Mouse (Mus musculus): ENCODE data around the gene Fam189b. TPM values are rescaled to one million over a fixed set of nuclear protein-coding genes. Genes with fewer than 3 reads are reported as not detected.

Fam189b gene
- total and polyA plus RNA-seq, 2 experiments = 0.09 to 4.1 TPM

GRCm38 (mm10) chr3:89231345-89231744 lies 48.4 kb downstream of the Fam189b start:
- Histone ChIP-seq H3K9ac (ENCODE audit: low read depth, low read length) (no peak overlapping the region), H3K4me1 (ENCODE audit: control insufficient read depth, insufficient read depth, low read length) (peaks cover 3% of the 10 kb centered on the region; the same call in 1 of the 2 replicates), H3K27ac (replicated peaks; ENCODE audit: insufficient read depth, low read depth, low read length) (no peak overlapping the region), H3K36me3 (ENCODE audit: control insufficient read depth, insufficient read depth, low read length) (no peaks in the 10 kb centered on the region), H3K27me3 (ENCODE audit: control insufficient read depth, insufficient read depth, low read length) (0 out of 2 replicates have a peak, but pooled peaks cover 2% of the 10 kb centered on the region), H3K4me3 (ENCODE audit: insufficient read depth, low read depth, low read length) (no peak overlapping the region), H3K79me2 (ENCODE audit: control insufficient read depth, insufficient read depth, low read length) (no peaks in the 10 kb centered on the region)
- WGBS = 67% methylated on average over 7 of the region's 7 CpGs
- TF ChIP-seq CTCF (IDR thresholded peaks at IDR 0.05; ENCODE audit: low read depth, low read length) (no peak), POLR2A (IDR thresholded peaks at IDR 0.05; ENCODE audit: extremely low read depth, insufficient read depth, low read length) (no peak)
- DNase-seq (ENCODE audit: extremely low read depth, low read depth, low spot score) = no peak

GRCm38 (mm10) chr3:89231772-89232275 lies 48.9 kb downstream of the Fam189b start:
- TF ChIP-seq CTCF (IDR thresholded peaks at IDR 0.05; ENCODE audit: low read depth, low read length) = no peak
- TF ChIP-seq POLR2A (IDR thresholded peaks at IDR 0.05; ENCODE audit: extremely low read depth, insufficient read depth, low read length) = no peak
- 78% methylated on average over 16 of the region's 16 CpGs for WGBS
- no peak overlapping the region for H3K27ac ChIP-seq (replicated peaks; ENCODE audit: insufficient read depth, low read depth, low read length)
- no peak for DNase-seq (ENCODE audit: extremely low read depth, low read depth, low spot score)
- H3K36me3 ChIP-seq (ENCODE audit: control insufficient read depth, insufficient read depth, low read length) = no peaks in the 10 kb centered on the region
- H3K4me3 ChIP-seq (ENCODE audit: insufficient read depth, low read depth, low read length) = no peak overlapping the region
- no peak overlapping the region for H3K9ac ChIP-seq (ENCODE audit: low read depth, low read length)
- 0 out of 2 replicates have a peak, but pooled peaks cover 2% of the 10 kb centered on the region for H3K27me3 ChIP-seq (ENCODE audit: control insufficient read depth, insufficient read depth, low read length)
- H3K4me1 ChIP-seq (ENCODE audit: control insufficient read depth, insufficient read depth, low read length) = peaks cover 3% of the 10 kb centered on the region; the same call in 1 of the 2 replicates
- H3K79me2 ChIP-seq (ENCODE audit: control insufficient read depth, insufficient read depth, low read length) = no peaks in the 10 kb centered on the region

DNA sequence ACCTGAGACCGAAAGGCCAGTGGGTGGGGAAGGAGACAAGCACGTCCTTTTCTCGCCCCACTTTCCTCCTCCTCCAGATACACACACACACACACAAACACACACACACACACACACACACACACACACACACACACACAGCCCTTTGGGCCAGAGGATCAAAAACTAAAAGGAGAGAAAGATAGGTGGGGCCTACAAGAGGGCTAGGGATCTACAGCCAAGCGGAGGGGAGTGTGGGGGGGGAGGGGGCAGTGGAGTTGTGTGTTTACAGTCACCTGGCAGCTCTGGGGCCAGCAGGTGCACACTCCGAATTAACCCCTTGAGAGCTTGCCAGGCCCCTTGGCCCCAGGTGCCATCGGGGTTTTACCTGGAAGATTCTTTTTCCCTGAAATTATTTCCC lies 49.7 kb downstream of the Fam189b start:
- no peak for DNase-seq (ENCODE audit: extremely low read depth, low read depth, low spot score)
- Histone ChIP-seq H3K4me3 (ENCODE audit: insufficient read depth, low read depth, low read length) (no peak overlapping the region), H3K9ac (ENCODE audit: low read depth, low read length) (no peak overlapping the region), H3K79me2 (ENCODE audit: control insufficient read depth, insufficient read depth, low read length) (no peaks in the 10 kb centered on the region), H3K27me3 (ENCODE audit: control insufficient read depth, insufficient read depth, low read length) (no peaks in the 10 kb centered on the region), H3K36me3 (ENCODE audit: control insufficient read depth, insufficient read depth, low read length) (no peaks in the 10 kb centered on the region), H3K27ac (replicated peaks; ENCODE audit: insufficient read depth, low read depth, low read length) (no peak overlapping the region), H3K4me1 (ENCODE audit: control insufficient read depth, insufficient read depth, low read length) (peaks cover 3% of the 10 kb centered on the region; the same call in 1 of the 2 replicates)
- TF ChIP-seq POLR2A (IDR thresholded peaks at IDR 0.05; ENCODE audit: extremely low read depth, insufficient read depth, low read length) (no peak), CTCF (IDR thresholded peaks at IDR 0.05; ENCODE audit: low read depth, low read length) (no peak)
- WGBS = 83% methylated on average over 6 of the region's 6 CpGs

- Histone ChIP-seq H3K4me1 (ENCODE audit: control insufficient read depth, insufficient read depth, low read length) (peaks cover under 1% of the 10 kb centered on the region; the same call in 1 of the 2 replicates), H3K9ac (ENCODE audit: low read depth, low read length) (no peak overlapping the region), H3K4me3 (ENCODE audit: insufficient read depth, low read depth, low read length) (no peak overlapping the region), H3K27ac (replicated peaks; ENCODE audit: insufficient read depth, low read depth, low read length) (no peak overlapping the region), H3K36me3 (ENCODE audit: control insufficient read depth, insufficient read depth, low read length) (no peaks in the 10 kb centered on the region), H3K27me3 (ENCODE audit: control insufficient read depth, insufficient read depth, low read length) (no peaks in the 10 kb centered on the region), H3K79me2 (ENCODE audit: control insufficient read depth, insufficient read depth, low read length) (no peaks in the 10 kb centered on the region)
- no peak for DNase-seq (ENCODE audit: extremely low read depth, low read depth, low spot score)
- WGBS = 49% methylated on average over 14 of the region's 14 CpGs
- TF ChIP-seq POLR2A (IDR thresholded peaks at IDR 0.05; ENCODE audit: extremely low read depth, insufficient read depth, low read length) = no peak
- TF ChIP-seq CTCF (IDR thresholded peaks at IDR 0.05; ENCODE audit: low read depth, low read length) = no peak
These were observed 50.7 kb downstream of the Fam189b start for GRCm38 (mm10) chr3:89233562-89234110.

- TF ChIP-seq CTCF (IDR thresholded peaks at IDR 0.05; ENCODE audit: low read depth, low read length) = no peak
- TF ChIP-seq POLR2A (IDR thresholded peaks at IDR 0.05; ENCODE audit: extremely low read depth, insufficient read depth, low read length) = no peak
- DNase-seq (ENCODE audit: extremely low read depth, low read depth, low spot score) = no peak
- H3K27me3 ChIP-seq (ENCODE audit: control insufficient read depth, insufficient read depth, low read length) = no peaks in the 10 kb centered on the region
- no peak overlapping the region for H3K9ac ChIP-seq (ENCODE audit: low read depth, low read length)
- WGBS = 87% methylated on average over 10 of the region's 10 CpGs
- H3K36me3 ChIP-seq (ENCODE audit: control insufficient read depth, insufficient read depth, low read length) = no peaks in the 10 kb centered on the region
- no peak overlapping the region for H3K27ac ChIP-seq (replicated peaks; ENCODE audit: insufficient read depth, low read depth, low read length)
- H3K4me1 ChIP-seq (ENCODE audit: control insufficient read depth, insufficient read depth, low read length) = no peaks in the 10 kb centered on the region
- H3K4me3 ChIP-seq (ENCODE audit: insufficient read depth, low read depth, low read length) = no peak overlapping the region
- no peaks in the 10 kb centered on the region for H3K79me2 ChIP-seq (ENCODE audit: control insufficient read depth, insufficient read depth, low read length)
These were observed 53.6 kb downstream of the Fam189b start for GRCm38 (mm10) chr3:89236516-89236915.

GRCm38 (mm10) chr3:89237682-89238081 lies 54.7 kb downstream of the Fam189b start:
- H3K36me3 ChIP-seq (ENCODE audit: control insufficient read depth, insufficient read depth, low read length) = no peaks in the 10 kb centered on the region
- DNase-seq (ENCODE audit: extremely low read depth, low read depth, low spot score) = no peak
- H3K79me2 ChIP-seq (ENCODE audit: control insufficient read depth, insufficient read depth, low read length) = no peaks in the 10 kb centered on the region
- H3K9ac ChIP-seq (ENCODE audit: low read depth, low read length) = no peak overlapping the region
- H3K4me1 ChIP-seq (ENCODE audit: control insufficient read depth, insufficient read depth, low read length) = peaks cover 4% of the 10 kb centered on the region; the same call in 1 of the 2 replicates
- H3K4me3 ChIP-seq (ENCODE audit: insufficient read depth, low read depth, low read length) = no peak overlapping the region
- WGBS = 87% methylated on average over 21 of the region's 21 CpGs
- no peak for TF ChIP-seq CTCF (IDR thresholded peaks at IDR 0.05; ENCODE audit: low read depth, low read length)
- TF ChIP-seq POLR2A (IDR thresholded peaks at IDR 0.05; ENCODE audit: extremely low read depth, insufficient read depth, low read length) = no peak
- no peaks in the 10 kb centered on the region for H3K27me3 ChIP-seq (ENCODE audit: control insufficient read depth, insufficient read depth, low read length)
- no peak overlapping the region for H3K27ac ChIP-seq (replicated peaks; ENCODE audit: insufficient read depth, low read depth, low read length)

Measured in liver, adult 2 months (tissue).